Mouse (Mus musculus) skeletal muscle tissue, adult 2 months (tissue): ENCODE results near the gene Calcoco1.
"Not testable (repeated sequence)": the region's sequence is repeated elsewhere in the genome, so short reads cannot be mapped to it uniquely, and the experiment has no call there.

ENCODE experiments used
- DNase-seq: peaks from one replicate; pipeline ENCODE4 v3.0.0-alpha.2; 2012; ENCODE audit warnings: low read depth, low spot score

Calcoco1 gene

GRCm38 (mm10) chr15:102692321-102692804 is 29.6 kb downstream of the Calcoco1 start:
- no peak for DNase-seq

GRCm38 (mm10) chr15:102685791-102686190 is 36.2 kb downstream of the Calcoco1 start:
- DNase-seq = no peak

- no peak for DNase-seq
Observed at GRCm38 (mm10) chr15:102683670-102684069, 38.3 kb downstream of the Calcoco1 start.

- DNase-seq = no peak
Observed at GRCm38 (mm10) chr15:102676345-102676744, 45.6 kb downstream of the Calcoco1 start.

GRCm38 (mm10) chr15:102673548-102673947 is 48.4 kb downstream of the Calcoco1 start:
- peak; percentile 83 for DNase-seq

GRCm38 (mm10) chr15:102672215-102673071 is 49.5 kb downstream of the Calcoco1 start, which contains the start of gene Atp5g2:
Gene Atp5g2, minus strand, starts transcription at chr15:102672352.
- DNase-seq = peak; percentile 29

GRCm38 (mm10) chr15:102671721-102672214 is 50.2 kb downstream of the Calcoco1 start:
- peak; percentile 83 for DNase-seq

GRCm38 (mm10) chr15:102670767-102671575 is 51.0 kb downstream of the Calcoco1 start:
- peak; percentile 100 for DNase-seq

GRCm38 (mm10) chr15:102670281-102670680 is 51.7 kb downstream of the Calcoco1 start:
- DNase-seq = no peak

GRCm38 (mm10) chr15:102669571-102669970 is 52.4 kb downstream of the Calcoco1 start:
- DNase-seq = no peak

GRCm38 (mm10) chr15:102665494-102665893 is 56.5 kb downstream of the Calcoco1 start:
- DNase-seq = peak; percentile 54

GRCm38 (mm10) chr15:102663825-102664224 is 58.2 kb downstream of the Calcoco1 start:
- DNase-seq = no peak

- not testable (repeated sequence) for DNase-seq
Observed at GRCm38 (mm10) chr15:102662601-102663000, 59.4 kb downstream of the Calcoco1 start.

- DNase-seq = peak; percentile 70
Observed at GRCm38 (mm10) chr15:102657926-102658381, 64.0 kb downstream of the Calcoco1 start.
